Mouse (Mus musculus) myocyte (in vitro differentiated cells): ENCODE data around the gene Sstr4. TPM values are rescaled to one million over a fixed set of nuclear protein-coding genes. Genes with fewer than 3 reads are reported as not detected.
A peak's percentile ranks its signal among the peaks of the same experiment; 100 is the strongest.

Experiments used
- H3K27me3 ChIP-seq: one replicate; pipeline ENCODE4 v1.6.1; 2011; ENCODE audit not compliant: control insufficient read depth, insufficient read depth, insufficient read length
- H3K36me3 ChIP-seq: one replicate; pipeline ENCODE4 v1.6.1; 2011; ENCODE audit not compliant: control insufficient read depth, insufficient read depth
- H3K4me2 ChIP-seq: one replicate; pipeline ENCODE4 v1.6.1; 2011; ENCODE audit warnings: low read depth, control low read depth
- H3K4me3 ChIP-seq: one replicate; pipeline ENCODE4 v1.5.1; 2011; ENCODE audit warnings: mild to moderate bottlenecking, control low read depth, moderate library complexity
- H3K79me2 ChIP-seq: one replicate; pipeline ENCODE4 v1.6.1; 2011; ENCODE audit not compliant: control insufficient read depth, insufficient read depth
- H3ac ChIP-seq: one replicate; pipeline ENCODE4 v1.6.1; 2011; ENCODE audit not compliant: control insufficient read depth, insufficient read length
- CEBPB ChIP-seq: IDR thresholded peaks from 2 replicates; pipeline ENCODE4 v1.6.1; 2011; ENCODE audit warnings: mild to moderate bottlenecking, moderate library complexity; ENCODE audit not compliant: poor library complexity, insufficient read depth, severe bottlenecking
- E2F4 ChIP-seq: IDR thresholded peaks from one replicate; pipeline ENCODE4 v1.6.1; 2011; ENCODE audit warnings: mild to moderate bottlenecking, control low read depth, moderate library complexity; ENCODE audit not compliant: insufficient read depth
- MAX ChIP-seq: IDR thresholded peaks from one replicate; pipeline ENCODE4 v1.6.1; 2011; ENCODE audit warnings: low read depth, mild to moderate bottlenecking, control low read depth
- MYOD1 ChIP-seq, 3 experiments: IDR thresholded peaks; one replicate each; pipeline ENCODE4 v1.6.1; 2011; ENCODE audit warnings: control low read depth in 2 of 3, low read depth in 2 of 3, mild to moderate bottlenecking in 2 of 3, moderate library complexity in 1 of 3; ENCODE audit not compliant: insufficient read length in 2 of 3, control insufficient read depth in 1 of 3
- MYOG ChIP-seq, 3 experiments: IDR thresholded peaks; one replicate each; pipeline ENCODE4 v1.6.1; 2011; ENCODE audit warnings: control low read depth in 2 of 3, low read depth in 2 of 3, mild to moderate bottlenecking in 2 of 3; ENCODE audit not compliant: insufficient read length in 2 of 3, control insufficient read depth in 1 of 3, insufficient read depth in 1 of 3
- POLR2A ChIP-seq: IDR thresholded peaks from one replicate; pipeline ENCODE4 v1.6.1; 2011; ENCODE audit warnings: low read depth, mild to moderate bottlenecking, control low read depth, moderate library complexity; ENCODE audit not compliant: insufficient read length
- POLR2AphosphoS2 ChIP-seq: IDR thresholded peaks from one replicate; pipeline ENCODE4 v1.6.1; 2011; ENCODE audit warnings: low read depth, control low read depth; ENCODE audit not compliant: insufficient read length
- REST ChIP-seq: IDR thresholded peaks from one replicate; pipeline ENCODE4 v1.6.1; 2011; ENCODE audit warnings: mild to moderate bottlenecking, control low read depth, moderate library complexity; ENCODE audit not compliant: insufficient read depth, insufficient read length
- SRF ChIP-seq: IDR thresholded peaks from one replicate; pipeline ENCODE4 v1.6.1; 2011; ENCODE audit warnings: low read depth; ENCODE audit not compliant: control insufficient read depth, insufficient read length
- TCF12 ChIP-seq: IDR thresholded peaks from one replicate; pipeline ENCODE4 v1.6.1; 2011; ENCODE audit warnings: mild to moderate bottlenecking, control low read depth; ENCODE audit not compliant: poor library complexity, insufficient read depth, severe bottlenecking
- TCF3 ChIP-seq: IDR thresholded peaks from one replicate; pipeline ENCODE4 v1.6.1; 2011; ENCODE audit warnings: low read depth, control low read depth; ENCODE audit not compliant: insufficient read length
- USF1 ChIP-seq: IDR thresholded peaks from one replicate; pipeline ENCODE4 v1.6.1; 2011; ENCODE audit warnings: low read depth, mild to moderate bottlenecking, control low read depth, moderate library complexity
- polyA plus RNA-seq: library from polyadenylated mRNA; unstranded; fragments of >200 nt; fragmentation: generic; extraction: Trizol; gene quantifications from one replicate; pipeline ENCODE4 v1.2.1, GENCODE M21; 2012; ENCODE audit warnings: missing spikeins

Gene Sstr4
- polyA plus RNA-seq, 1 experiment = not detected

- H3K4me2 ChIP-seq = no peak overlapping the region
- H3K27me3 ChIP-seq = no peaks in the 10 kb centered on the region
- no peaks in the 10 kb centered on the region for H3K79me2 ChIP-seq
- no peak overlapping the region for H3ac ChIP-seq
- no peak for TF ChIP-seq SRF
- no peak for TF ChIP-seq POLR2AphosphoS2
- TF ChIP-seq E2F4 = no peak
- TF ChIP-seq TCF12 = no peak
- no peak for TF ChIP-seq TCF3
- TF ChIP-seq MAX = no peak
- no peak for TF ChIP-seq USF1
- no peak overlapping the region for H3K4me3 ChIP-seq
- no peaks in the 10 kb centered on the region for H3K36me3 ChIP-seq
Observed at GRCm38 (mm10) chr2:148393846-148394245, 1.3 kb upstream of the Sstr4 start.

- no peak for TF ChIP-seq MYOG (IDR thresholded peaks at IDR 0.05; ENCODE audit: control insufficient read depth in 1 of 3, insufficient read depth in 1 of 3, insufficient read length in 2 of 3, low read depth in 2 of 3)
- TF ChIP-seq CEBPB = no peak
- TF ChIP-seq MYOD1 (IDR thresholded peaks at IDR 0.05; ENCODE audit: control insufficient read depth in 1 of 3, insufficient read length in 2 of 3, low read depth in 2 of 3) = no peak
- no peak for TF ChIP-seq TCF3
- no peak for TF ChIP-seq MAX
- no peak for TF ChIP-seq REST
- no peak for TF ChIP-seq E2F4
- no peak for TF ChIP-seq POLR2AphosphoS2
- no peak for TF ChIP-seq SRF
- no peak for TF ChIP-seq POLR2A
- TF ChIP-seq USF1 = no peak
- TF ChIP-seq TCF12 = no peak
- Histone ChIP-seq H3K36me3 (no peaks in the 10 kb centered on the region), H3K79me2 (no peaks in the 10 kb centered on the region), H3K4me3 (no peak overlapping the region), H3K27me3 (no peaks in the 10 kb centered on the region), H3ac (no peak overlapping the region), H3K4me2 (peak overlapping the region; percentile 73)
Observed at GRCm38 (mm10) chr2:148396209-148396608, 1.1 kb downstream of the Sstr4 start.

GRCm38 (mm10) chr2:148397015-148397783 lies 2.1 kb downstream of the Sstr4 start:
- TF ChIP-seq MYOD1 (IDR thresholded peaks at IDR 0.05; ENCODE audit: control insufficient read depth in 1 of 3, insufficient read length in 2 of 3, low read depth in 2 of 3) (no peak), MAX (no peak), E2F4 (no peak), CEBPB (no peak), MYOG (IDR thresholded peaks at IDR 0.05; ENCODE audit: control insufficient read depth in 1 of 3, insufficient read depth in 1 of 3, insufficient read length in 2 of 3, low read depth in 2 of 3) (no peak), TCF3 (no peak), TCF12 (no peak), SRF (no peak), USF1 (no peak), POLR2AphosphoS2 (no peak), POLR2A (no peak), REST (no peak)
- Histone ChIP-seq H3K4me3 (no peak overlapping the region), H3K27me3 (no peaks in the 10 kb centered on the region), H3ac (no peak overlapping the region), H3K79me2 (no peaks in the 10 kb centered on the region), H3K4me2 (peak overlapping the region; percentile 73), H3K36me3 (no peaks in the 10 kb centered on the region)

- Histone ChIP-seq H3K36me3 (no peaks in the 10 kb centered on the region), H3ac (no peak overlapping the region), H3K4me3 (no peak overlapping the region), H3K79me2 (no peaks in the 10 kb centered on the region), H3K27me3 (no peaks in the 10 kb centered on the region), H3K4me2 (peak overlapping the region; percentile 73)
- peak; percentile 92 to 95 (median 93) for TF ChIP-seq MYOD1 (IDR thresholded peaks at IDR 0.05; ENCODE audit: control insufficient read depth in 1 of 3, insufficient read length in 2 of 3, low read depth in 2 of 3)
- TF ChIP-seq POLR2A = no peak
- peak; percentile 47 for TF ChIP-seq TCF12
Observed at GRCm38 (mm10) chr2:148397784-148398100, 2.6 kb downstream of the Sstr4 start.

GRCm38 (mm10) chr2:148398901-148399685 lies 3.9 kb downstream of the Sstr4 start:
- Histone ChIP-seq H3K36me3 (no peaks in the 10 kb centered on the region), H3K79me2 (no peaks in the 10 kb centered on the region), H3K4me2 (no peak overlapping the region), H3K4me3 (no peak overlapping the region), H3K27me3 (no peaks in the 10 kb centered on the region), H3ac (no peak overlapping the region)
- TF ChIP-seq USF1 = no peak
- no peak for TF ChIP-seq CEBPB
- no peak for TF ChIP-seq SRF
- no peak for TF ChIP-seq MYOD1 (IDR thresholded peaks at IDR 0.05; ENCODE audit: control insufficient read depth in 1 of 3, insufficient read length in 2 of 3, low read depth in 2 of 3)
- TF ChIP-seq POLR2A = no peak
- TF ChIP-seq POLR2AphosphoS2 = no peak
- TF ChIP-seq E2F4 = no peak
- TF ChIP-seq TCF3 = no peak
- no peak for TF ChIP-seq MYOG (IDR thresholded peaks at IDR 0.05; ENCODE audit: control insufficient read depth in 1 of 3, insufficient read depth in 1 of 3, insufficient read length in 2 of 3, low read depth in 2 of 3)
- TF ChIP-seq REST = no peak
- no peak for TF ChIP-seq MAX
- TF ChIP-seq TCF12 = no peak
